ENCODE assay signal across 8 mouse cellular contexts in the genomic region with DNA sequence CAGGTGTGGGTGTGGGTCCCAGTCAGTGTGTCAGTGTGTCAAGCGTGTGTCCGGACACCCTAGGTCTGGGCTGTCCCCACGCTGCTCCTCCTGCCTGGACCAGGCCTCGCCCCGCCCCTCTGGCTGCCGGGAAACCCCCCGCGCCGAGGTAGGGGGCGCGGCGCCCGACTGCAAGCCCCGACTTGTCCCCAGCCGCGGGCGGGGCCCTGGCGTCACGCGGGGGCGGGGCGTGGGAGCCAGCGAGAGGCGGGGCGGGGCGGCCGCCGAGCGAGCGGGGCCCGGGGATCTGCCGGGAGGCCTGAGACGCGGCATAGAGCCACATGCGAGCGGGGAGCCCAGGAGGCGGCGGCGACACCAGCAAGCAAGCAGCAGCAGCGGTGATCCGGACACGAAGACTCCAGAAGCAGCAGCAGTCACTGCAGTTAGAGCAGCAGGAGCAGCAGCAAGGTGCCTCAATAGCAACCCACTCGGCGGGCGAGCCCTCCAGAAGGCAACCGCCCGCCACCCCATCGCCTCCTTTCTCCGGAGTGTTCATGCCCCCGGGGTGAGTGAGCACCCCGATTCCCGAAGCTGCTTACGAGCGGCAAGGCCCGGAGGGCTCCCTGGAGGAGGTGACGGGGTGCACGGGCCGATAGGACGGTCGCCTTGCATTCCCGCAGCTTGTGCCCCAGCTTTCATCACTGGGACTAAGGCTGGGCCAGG. TPM values are rescaled to one million over a fixed set of nuclear protein-coding genes. Genes with fewer than 3 reads are reported as not detected.
A peak's percentile ranks its signal among the peaks of the same experiment; 100 is the strongest.
DNase-seq lines count a peak whose midpoint lies in the region; ATAC-seq and TF ChIP-seq lines count a peak whose summit lies in the region.

No protein-coding gene starts in this region.

- H3K9me3 ChIP-seq in E14TG2a.4 (ENCODE audit: low read length): no peaks in the 10 kb centered on the region
- no peaks in the 10 kb centered on the region for H3K9me3 ChIP-seq in forebrain, embryonic 11.5 days (ENCODE audit: control insufficient read depth, low read length)
- no peaks in the 10 kb centered on the region for H3K9me3 ChIP-seq in heart, embryonic 16.5 days (replicated peaks; ENCODE audit: control insufficient read depth, low read length)
- H3K9me3 ChIP-seq in neural tube, embryonic 14.5 days (ENCODE audit: control insufficient read depth, low read length): no peaks in the 10 kb centered on the region

- H3K36me3 ChIP-seq in E14TG2a.4 (ENCODE audit: insufficient read depth, low read length): peaks cover 6% of the 10 kb centered on the region
- no peaks in the 10 kb centered on the region for H3K36me3 ChIP-seq in forebrain, embryonic 11.5 days (ENCODE audit: control insufficient read depth, insufficient read depth, low read length)
- no peaks in the 10 kb centered on the region for H3K36me3 ChIP-seq in heart, embryonic 16.5 days (ENCODE audit: control insufficient read depth, insufficient read depth)
- no peaks in the 10 kb centered on the region for H3K36me3 ChIP-seq in neural tube, embryonic 14.5 days (ENCODE audit: control insufficient read depth, insufficient read depth, low read length)

- H3K4me2 ChIP-seq in forebrain, embryonic 11.5 days (ENCODE audit: low read depth, low read length, severe bottlenecking): peak overlapping the region; percentile 99
- peak overlapping the region; percentile 100 for H3K4me2 ChIP-seq in heart, embryonic 16.5 days (ENCODE audit: low read depth, low read length)
- H3K4me2 ChIP-seq in neural tube, embryonic 14.5 days (ENCODE audit: low read depth, low read length): peak overlapping the region; percentile 98

- H3K27me3 ChIP-seq in E14TG2a.4 (ENCODE audit: insufficient read depth, low read length): peaks cover 15% of the 10 kb centered on the region
- no peaks in the 10 kb centered on the region for H3K27me3 ChIP-seq in forebrain, embryonic 11.5 days (ENCODE audit: control insufficient read depth, insufficient read depth, low read length)
- H3K27me3 ChIP-seq in heart, embryonic 16.5 days (ENCODE audit: control insufficient read depth, insufficient read depth, low read length): no peaks in the 10 kb centered on the region
- H3K27me3 ChIP-seq in neural tube, embryonic 14.5 days (ENCODE audit: control insufficient read depth, insufficient read depth, low read length): peaks cover 2% of the 10 kb centered on the region; the same call in 1 of the 2 replicates

- peak; percentile 48; the same call in 1 of the 2 replicates for TF ChIP-seq POLR2A in lung, adult 2 months (IDR thresholded peaks at IDR 0.05; ENCODE audit: borderline replicate concordance, extremely low read depth, low read depth, low read length)

- peak overlapping the region; percentile 53 for H3K9ac ChIP-seq in forebrain, embryonic 11.5 days (ENCODE audit: low read length)
- peak overlapping the region; percentile 76 for H3K9ac ChIP-seq in heart, embryonic 16.5 days (ENCODE audit: low read length)
- H3K9ac ChIP-seq in neural tube, embryonic 14.5 days (replicated peaks; ENCODE audit: low read depth, low read length): peak overlapping the region; percentile 58

- no peak for TF ChIP-seq CTCF in E14TG2a.4 (conservative IDR thresholded peaks at IDR 0.05; ENCODE audit: low read length)
- no peak for TF ChIP-seq CTCF in lung, adult 2 months (IDR thresholded peaks at IDR 0.05; ENCODE audit: insufficient read depth, low read length)

- peak; percentile 63 for DNase-seq in c-Kit-positive CD71-positive TER-119-negative erythroid progenitor cells, embryonic 14.5 days (ENCODE audit: low read depth)
- peak; percentile 88 for DNase-seq in forebrain, embryonic 11.5 days (ENCODE audit: low spot score)
- DNase-seq in kidney, postnatal 25 days: peak; percentile 87 to 93
- peak; percentile 92 for DNase-seq in lung, adult 2 months
- DNase-seq in thymus, adult 18-20 months: peak; percentile 88 to 89

- ATAC-seq in forebrain, embryonic 11.5 days (replicated peaks; ENCODE audit: low FRiP score): peak; percentile 10
- peak; percentile 47 for ATAC-seq in heart, embryonic 16.5 days (replicated peaks; ENCODE audit: extremely low read depth, insufficient read depth, low FRiP score)
- ATAC-seq in neural tube, embryonic 14.5 days (ENCODE audit: low read depth): peak; percentile 26; the same call in 1 of the 2 replicates

- H3K27ac ChIP-seq in forebrain, embryonic 11.5 days (ENCODE audit: low read depth, low read length): peak overlapping the region; percentile 25; the same call in 1 of the 2 replicates
- peak overlapping the region; percentile 70 for H3K27ac ChIP-seq in heart, embryonic 16.5 days (ENCODE audit: low read length)
- H3K27ac ChIP-seq in neural tube, embryonic 14.5 days (ENCODE audit: low read depth, low read length): peak overlapping the region; percentile 48; the same call in 1 of the 2 replicates

- peaks cover 49% of the 10 kb centered on the region for H3K4me1 ChIP-seq in E14TG2a.4 (replicated peaks; ENCODE audit: low read depth, low read length)
- H3K4me1 ChIP-seq in forebrain, embryonic 11.5 days (replicated peaks; ENCODE audit: control insufficient read depth, insufficient read depth, low read length): peaks cover 28% of the 10 kb centered on the region
- H3K4me1 ChIP-seq in heart, embryonic 16.5 days (ENCODE audit: control insufficient read depth, insufficient read depth, low read length): peaks cover 39% of the 10 kb centered on the region
- peaks cover 12% of the 10 kb centered on the region for H3K4me1 ChIP-seq in lung, adult 2 months (ENCODE audit: control insufficient read depth, insufficient read depth, low read length)
- peaks cover 21% of the 10 kb centered on the region; the same call in 1 of the 2 replicates for H3K4me1 ChIP-seq in neural tube, embryonic 14.5 days (ENCODE audit: control insufficient read depth, insufficient read depth, low read length)

- WGBS in forebrain, embryonic 11.5 days: under 1% methylated on average over 60 of the region's 61 CpGs
- WGBS in heart, embryonic 16.5 days: under 1% methylated on average over 61 of the region's 61 CpGs
- under 1% methylated on average over 61 of the region's 61 CpGs for WGBS in lung, adult 2 months
- under 1% methylated on average over 55 of the region's 61 CpGs for WGBS in neural tube, embryonic 14.5 days

- peak overlapping the region; percentile 100 for H3K4me3 ChIP-seq in E14TG2a.4 (replicated peaks; ENCODE audit: low read length)
- H3K4me3 ChIP-seq in forebrain, embryonic 11.5 days (ENCODE audit: low read depth, low read length): peak overlapping the region; percentile 67
- H3K4me3 ChIP-seq in heart, embryonic 16.5 days (ENCODE audit: low read length): peak overlapping the region; percentile 85
- H3K4me3 ChIP-seq in lung, adult 2 months (replicated peaks; ENCODE audit: extremely low read depth, low read depth, low read length): peak overlapping the region; percentile 91
- peak overlapping the region; percentile 65 for H3K4me3 ChIP-seq in neural tube, embryonic 14.5 days (ENCODE audit: low read depth, low read length)

RNA-seq across cellular contexts. Expression of a gene that starts 1.3 kb away (rescaled TPM):
- 8.0 and 11.5 TPM in 2 replicates for polyA plus RNA-seq in forebrain, embryonic 11.5 days (2014; fragmentation: Nextera tagmentation; extraction: Ambion mirVana)
- 5.7 and 6.8 TPM in 2 replicates for polyA plus RNA-seq in heart, embryonic 16.5 days (2015; fragmentation: Nextera tagmentation; extraction: Ambion mirVana)
- polyA plus RNA-seq in lung, adult 2 months (2012; rRNA removed): 31.8 and 48.2 TPM in 2 replicates
- 13.7 and 19.7 TPM in 2 replicates for polyA plus RNA-seq in neural tube, embryonic 14.5 days (2014; fragmentation: Nextera tagmentation; extraction: Ambion mirVana)

RNA-seq across cellular contexts. Expression of a gene that starts 22.9 kb away (rescaled TPM):
- 22.3 and 32.2 TPM in 2 replicates for polyA plus RNA-seq in forebrain, embryonic 11.5 days (2014; fragmentation: Nextera tagmentation; extraction: Ambion mirVana)
- 12.0 and 15.2 TPM in 2 replicates for polyA plus RNA-seq in heart, embryonic 16.5 days (2015; fragmentation: Nextera tagmentation; extraction: Ambion mirVana)
- polyA plus RNA-seq in lung, adult 2 months (2012; rRNA removed): 31.2 and 47.3 TPM in 2 replicates
- 14.8 and 15.8 TPM in 2 replicates for polyA plus RNA-seq in neural tube, embryonic 14.5 days (2014; fragmentation: Nextera tagmentation; extraction: Ambion mirVana)

RNA-seq across cellular contexts. Expression of a gene that starts 36.1 kb away (rescaled TPM):
- 10.9 and 11.6 TPM in 2 replicates for polyA plus RNA-seq in forebrain, embryonic 11.5 days (2014; fragmentation: Nextera tagmentation; extraction: Ambion mirVana)
- 6.9 and 9.0 TPM in 2 replicates for polyA plus RNA-seq in heart, embryonic 16.5 days (2015; fragmentation: Nextera tagmentation; extraction: Ambion mirVana)
- 54.0 and 76.4 TPM in 2 replicates for polyA plus RNA-seq in lung, adult 2 months (2012; rRNA removed)
- polyA plus RNA-seq in neural tube, embryonic 14.5 days (2014; fragmentation: Nextera tagmentation; extraction: Ambion mirVana): 45.1 and 58.6 TPM in 2 replicates

RNA-seq across cellular contexts. Expression of a gene that starts 50.1 kb away (rescaled TPM):
- polyA plus RNA-seq in forebrain, embryonic 11.5 days (2014; fragmentation: Nextera tagmentation; extraction: Ambion mirVana): 0.76 and 1.1 TPM in 2 replicates
- 2.6 and 3.2 TPM in 2 replicates for polyA plus RNA-seq in heart, embryonic 16.5 days (2015; fragmentation: Nextera tagmentation; extraction: Ambion mirVana)
- polyA plus RNA-seq in lung, adult 2 months (2012; rRNA removed): 36.1 and 39.2 TPM in 2 replicates
- polyA plus RNA-seq in neural tube, embryonic 14.5 days (2014; fragmentation: Nextera tagmentation; extraction: Ambion mirVana): 0.83 and 2.6 TPM in 2 replicates

Comparison
In these comparisons a context has a peak if more than half of its experiments do, and no peak if none do; other contexts are left out.
1. Peak in every context shown above with its lines: DNase-seq, ATAC-seq, H3K4me3 ChIP-seq and H3K27ac ChIP-seq.